Mouse (Mus musculus): ENCODE results near the gene Gypa. TPM values are rescaled to one million over a fixed set of nuclear protein-coding genes. Genes with fewer than 3 reads are reported as not detected.

Gypa gene
- total RNA-seq, 2 experiments from 2014 or later, result 0.19 TPM; not detected in 1

DNA sequence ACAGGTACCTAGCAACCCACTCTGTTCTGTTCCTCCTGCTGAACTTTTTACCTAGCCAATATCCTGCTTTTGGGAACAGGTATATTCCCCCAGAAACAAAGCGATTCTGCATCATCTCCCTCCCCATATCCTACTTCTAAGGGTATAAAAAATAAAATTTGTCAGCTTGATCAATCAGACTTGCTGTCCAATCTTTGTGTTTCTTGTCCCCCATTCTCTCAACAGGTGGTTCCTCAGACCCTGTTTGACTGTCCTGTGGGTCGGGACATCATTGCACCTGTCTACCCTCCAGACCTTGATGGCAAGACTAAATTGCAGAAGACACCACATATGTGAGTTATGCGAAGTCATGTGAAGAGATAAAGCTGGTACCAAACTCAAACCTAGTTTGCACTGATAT, 48.3 kb downstream of the Gypa start:
- DNase-seq (ENCODE audit: low spot score in 2 of 2), result no peak

DNA sequence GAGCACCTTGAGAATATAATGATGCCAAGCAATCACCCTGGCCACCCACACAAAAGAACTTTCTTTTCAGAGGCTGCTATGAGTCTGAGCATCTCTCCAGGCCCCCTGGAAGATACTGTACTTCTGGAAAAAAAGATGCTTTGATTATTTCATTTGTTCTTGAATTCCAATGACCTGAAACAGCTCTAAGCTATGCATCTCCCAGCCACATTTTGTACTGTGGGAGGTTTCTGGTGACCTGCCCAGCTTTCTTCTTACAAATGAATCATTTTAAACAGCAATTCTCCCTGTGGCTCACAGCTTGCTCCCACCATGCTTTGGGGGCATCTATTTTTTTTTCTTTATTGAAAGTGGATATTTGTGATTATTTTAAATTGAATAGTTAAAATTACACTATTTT, 56.9 kb downstream of the Gypa start:
- DNase-seq (ENCODE audit: low spot score in 2 of 2), result no peak

DNA sequence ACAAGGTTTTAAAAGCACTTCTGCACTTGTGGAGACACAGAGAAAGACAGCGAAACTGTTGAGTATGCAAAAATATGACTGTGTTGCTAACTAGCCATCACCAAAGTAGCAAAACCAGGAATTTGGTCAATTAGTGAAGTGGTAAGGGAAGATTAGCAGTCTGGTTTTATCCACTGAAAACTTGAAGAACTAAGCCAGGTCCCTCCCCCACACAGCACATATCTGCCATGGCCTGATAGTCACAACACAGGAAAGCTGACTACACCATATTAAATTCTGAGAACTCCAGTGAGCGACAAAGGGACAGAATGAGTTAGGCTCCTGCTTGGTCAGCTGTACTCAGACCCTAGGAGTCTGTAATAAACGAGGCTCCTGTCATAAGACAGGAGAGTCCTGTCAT, 57.7 kb downstream of the Gypa start:
- DNase-seq (ENCODE audit: low spot score in 2 of 2), result no peak

DNA sequence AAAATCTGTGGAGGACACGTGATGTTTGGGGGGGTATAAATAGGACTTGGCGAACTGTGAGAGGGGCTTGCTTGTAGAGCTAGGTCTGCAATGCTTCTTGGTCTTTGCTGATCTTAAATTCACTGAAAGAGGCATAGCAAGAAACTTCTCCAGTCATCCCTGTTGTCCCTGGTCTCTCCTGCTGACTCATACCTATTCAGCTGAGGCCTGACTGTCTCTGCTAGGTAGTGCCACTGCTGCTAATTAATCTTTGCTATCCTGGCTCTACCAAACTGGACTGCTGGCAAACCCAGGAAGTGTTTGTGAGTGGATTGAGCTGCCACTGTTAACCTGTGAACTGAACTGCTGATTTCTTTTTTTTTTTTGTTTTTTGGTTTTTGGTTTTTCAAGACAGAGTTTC, 61.4 kb downstream of the Gypa start:
- no peak for DNase-seq (ENCODE audit: low spot score in 2 of 2)

Other genes starting within 250 kb of the Gypa start
- gene Frem3, start 117.3 kb downstream of the Gypa start, total RNA-seq (2021), result under 1 TPM; 0.19 to 0.30 TPM
- 10 to 100 TPM; 54.0 to 63.8 TPM for gene Smarca5, start 245.7 kb downstream of the Gypa start, total RNA-seq (2021)